Comparison of ENCODE assay signal across 11 mouse cellular contexts in genomic region chrX:14273628-14274337, GRCm38 (mm10).
DNase-seq lines count a peak whose midpoint lies in the region; ATAC-seq lines count a peak whose summit lies in the region.
"Had no signal": no experiment of that assay in that cellular context is flagged by ENCODE, and none has a peak within 500 bp of the region (broad histone marks: within the 10 kb centered on the region; RNA-seq: fewer than 3 reads in every experiment).

No protein-coding gene starts in this region.

- no peaks in the 10 kb centered on the region for H3K27me3 ChIP-seq in midbrain, embryonic 15.5 days (replicated peaks)

- no peak overlapping the region for H3K4me2 ChIP-seq in midbrain, embryonic 15.5 days

- H3K9me3 ChIP-seq in midbrain, embryonic 15.5 days = no peaks in the 10 kb centered on the region

- peak; percentile 72 for ATAC-seq in frontal cortex, adult (ENCODE audit: low TSS enrichment)
- ATAC-seq in midbrain, embryonic 15.5 days (replicated peaks) = peak; percentile 86; the same call in 1 of the 2 replicates
- no peak for ATAC-seq in activated CD4-positive, CD25-positive, alpha-beta regulatory T cell, adult 4 months

- H3K36me3 ChIP-seq in midbrain, embryonic 15.5 days (replicated peaks) = no peaks in the 10 kb centered on the region

- DNase-seq in frontal cortex, postnatal 14 days (ENCODE audit: low spot score in 2 of 2) = no peak
- peak; percentile 58 for DNase-seq in brain, adult 2 months (ENCODE audit: low read depth, low spot score)
- DNase-seq in forelimb bud, embryonic 11.5 days (ENCODE audit: low read depth, low spot score) = peak; percentile 47
- no peak for DNase-seq in c-Kit-positive CD71-positive TER-119-positive erythroid progenitor cells, embryonic 14.5 days (ENCODE audit: low spot score)
- no peak for DNase-seq in spleen, adult 12 weeks (ENCODE audit: low spot score)
- DNase-seq: kidney, adult 18-20 months had no signal

- no peaks in the 10 kb centered on the region for H3K4me1 ChIP-seq in midbrain, embryonic 15.5 days

- no peak overlapping the region for H3K27ac ChIP-seq in midbrain, embryonic 15.5 days
- H3K27ac ChIP-seq: liver, embryonic 14.5 days had no signal

- WGBS in midbrain, embryonic 15.5 days = 45% methylated on average over 6 of the region's 6 CpGs

- H3K4me3 ChIP-seq in midbrain, embryonic 15.5 days = no peak overlapping the region
- H3K4me3 ChIP-seq: erythroblast, embryonic 14.5 days had no signal

- no peak overlapping the region for H3K9ac ChIP-seq in midbrain, embryonic 15.5 days
- H3K9ac ChIP-seq: liver, embryonic 14.5 days had no signal

Comparison
In these comparisons a context has a peak if more than half of its experiments do, and no peak if none do; other contexts are left out.
1. DNase-seq: peak in brain, adult 2 months (single experiment) and forelimb bud, embryonic 11.5 days (single experiment); none in frontal cortex, postnatal 14 days (0 of 2), c-Kit-positive CD71-positive TER-119-positive erythroid progenitor cells, embryonic 14.5 days (single experiment) and spleen, adult 12 weeks (single experiment).